Mouse (Mus musculus) embryonic facial prominence, embryonic 13.5 days (tissue): ENCODE measurements around the gene Pigw. TPM values are rescaled to one million over a fixed set of nuclear protein-coding genes. Genes with fewer than 3 reads are reported as not detected.
"Not testable (repeated sequence)": the region's sequence is repeated elsewhere in the genome, so short reads cannot be mapped to it uniquely, and the experiment has no call there.

ENCODE experiments used
- ATAC-seq: fragments of 200-750 bp; cut with Nextera tagmentation; 2 replicates; pipeline ENCODE4 v1.8.0; 2017; ENCODE audit warnings: low read depth; ENCODE audit not compliant: insufficient number of reproducible peaks, insufficient read depth, low FRiP score, low TSS enrichment
- H3K27ac ChIP-seq: fragments of 300-500 bp; sonication (generic); 2 replicates; pipeline ENCODE4 v1.5.1; 2015; ENCODE audit warnings: moderate library complexity, mild to moderate bottlenecking, inconsistent platforms
- H3K27me3 ChIP-seq: fragments of 300-500 bp; sonication (generic); 2 replicates; pipeline ENCODE4 v1.6.1; 2015; ENCODE audit warnings: mild to moderate bottlenecking, inconsistent platforms
- H3K36me3 ChIP-seq: fragments of 300-500 bp; sonication (generic); 2 replicates; pipeline ENCODE4 v1.6.1; 2015; ENCODE audit warnings: mild to moderate bottlenecking, inconsistent platforms
- H3K4me1 ChIP-seq: fragments of 300-500 bp; sonication (generic); 2 replicates; pipeline ENCODE4 v1.6.1; 2015; ENCODE audit warnings: inconsistent platforms
- H3K4me2 ChIP-seq: fragments of 300-500 bp; sonication (generic); 2 replicates; pipeline ENCODE4 v1.6.1; 2015; ENCODE audit warnings: moderate library complexity, mild to moderate bottlenecking, inconsistent platforms
- H3K4me3 ChIP-seq: fragments of 300-500 bp; sonication (generic); 2 replicates; pipeline ENCODE4 v1.5.1; 2015; ENCODE audit warnings: mild to moderate bottlenecking, inconsistent platforms
- H3K9ac ChIP-seq: fragments of 300-500 bp; sonication (generic); 2 replicates; pipeline ENCODE4 v1.6.1; 2015; ENCODE audit warnings: mild to moderate bottlenecking, inconsistent platforms
- H3K9me3 ChIP-seq: fragments of 300-500 bp; sonication (generic); 2 replicates; pipeline ENCODE4 v1.6.1; 2016; ENCODE audit warnings: inconsistent platforms
- WGBS: fragments of 180-500 bp; shearing (Covaris S2); methylation state at CpG from one replicate; pipeline ENCODE4 v1.1.7; 2015; ENCODE audit warnings: mixed read lengths; 5-methylcytosine and 5-hydroxymethylcytosine counted together
- polyA plus RNA-seq: library from polyadenylated mRNA; unstranded; fragments of >200 nt; fragmentation: Nextera tagmentation; extraction: Ambion mirVana; gene quantifications from 2 replicates; pipeline ENCODE4 v1.2.1, GENCODE M21; 2015

Gene Pigw
- polyA plus RNA-seq, 1 experiment from 2014 or later = 1.5 TPM

DNA sequence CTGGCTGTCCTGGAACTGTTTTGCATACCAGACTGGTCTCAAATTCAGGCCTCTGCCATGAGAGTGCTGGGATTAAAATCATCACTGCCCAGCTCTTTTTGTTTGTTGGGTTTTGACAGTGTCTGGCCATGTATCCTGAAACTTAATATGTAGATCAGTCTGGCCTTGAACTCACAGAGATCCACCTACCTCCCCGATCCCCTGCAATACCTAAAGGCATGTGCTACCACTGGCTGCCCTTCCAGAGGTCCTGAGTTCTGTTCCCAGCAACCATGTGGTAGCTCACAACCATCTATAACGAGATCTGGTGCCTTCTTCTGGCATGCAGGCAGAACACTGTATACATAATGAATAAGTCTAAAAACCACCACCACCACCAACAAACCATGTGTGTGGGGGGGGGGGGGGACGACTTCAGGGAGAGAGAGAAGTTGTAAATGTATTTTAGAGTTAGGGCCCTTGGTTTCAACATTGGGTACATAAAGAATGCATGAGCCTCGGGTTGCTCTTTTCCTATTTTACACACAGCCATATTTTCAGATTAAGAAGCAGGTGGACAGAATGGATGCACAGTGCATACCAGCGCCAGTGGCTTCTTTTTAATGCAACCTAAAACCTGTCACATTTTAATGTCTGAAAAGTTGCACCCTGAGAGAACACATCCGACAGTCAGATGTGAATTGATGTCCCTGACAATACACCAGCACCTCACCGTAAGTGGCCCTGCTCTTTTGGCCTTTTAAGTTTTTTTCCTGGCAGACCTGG lies 896 bp downstream of the Pigw start:
- H3K9ac ChIP-seq = peak overlapping the region; percentile 86
- H3K27ac ChIP-seq = peak overlapping the region; percentile 93
- H3K4me1 ChIP-seq = peaks cover 14% of the 10 kb centered on the region
- H3K36me3 ChIP-seq = peaks cover 21% of the 10 kb centered on the region
- H3K27me3 ChIP-seq = no peaks in the 10 kb centered on the region
- ATAC-seq = no peak
- no peaks in the 10 kb centered on the region for H3K9me3 ChIP-seq
- 24% methylated on average over 6 of the region's 7 CpGs for WGBS
- peak overlapping the region; percentile 84 for H3K4me3 ChIP-seq
- H3K4me2 ChIP-seq = peak overlapping the region; percentile 94

DNA sequence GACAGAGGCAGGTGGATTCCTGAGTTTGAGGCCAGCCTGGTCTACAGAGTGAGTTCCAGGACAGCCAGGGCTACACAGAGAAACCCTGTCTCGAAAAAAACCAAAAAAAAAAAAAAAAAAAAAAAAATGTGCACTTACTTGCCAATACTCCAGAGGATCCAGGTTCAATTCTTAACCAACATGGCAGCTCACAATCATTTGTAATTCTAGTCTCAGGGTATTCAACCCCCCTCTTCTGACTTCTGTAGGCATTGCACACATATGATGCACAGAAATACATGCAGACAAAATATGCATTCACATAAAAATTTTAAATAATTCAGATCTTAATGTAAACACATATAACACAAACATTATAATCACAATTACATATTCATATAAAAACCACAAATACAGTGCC lies 4.1 kb downstream of the Pigw start:
- not testable (repeated sequence) for H3K4me2 ChIP-seq, H3K4me3 ChIP-seq, H3K9ac ChIP-seq, ATAC-seq, H3K36me3 ChIP-seq, H3K27me3 ChIP-seq, H3K9me3 ChIP-seq, H3K27ac ChIP-seq, H3K4me1 ChIP-seq
- 67% methylated on average over 1 of the region's 1 CpGs for WGBS

DNA sequence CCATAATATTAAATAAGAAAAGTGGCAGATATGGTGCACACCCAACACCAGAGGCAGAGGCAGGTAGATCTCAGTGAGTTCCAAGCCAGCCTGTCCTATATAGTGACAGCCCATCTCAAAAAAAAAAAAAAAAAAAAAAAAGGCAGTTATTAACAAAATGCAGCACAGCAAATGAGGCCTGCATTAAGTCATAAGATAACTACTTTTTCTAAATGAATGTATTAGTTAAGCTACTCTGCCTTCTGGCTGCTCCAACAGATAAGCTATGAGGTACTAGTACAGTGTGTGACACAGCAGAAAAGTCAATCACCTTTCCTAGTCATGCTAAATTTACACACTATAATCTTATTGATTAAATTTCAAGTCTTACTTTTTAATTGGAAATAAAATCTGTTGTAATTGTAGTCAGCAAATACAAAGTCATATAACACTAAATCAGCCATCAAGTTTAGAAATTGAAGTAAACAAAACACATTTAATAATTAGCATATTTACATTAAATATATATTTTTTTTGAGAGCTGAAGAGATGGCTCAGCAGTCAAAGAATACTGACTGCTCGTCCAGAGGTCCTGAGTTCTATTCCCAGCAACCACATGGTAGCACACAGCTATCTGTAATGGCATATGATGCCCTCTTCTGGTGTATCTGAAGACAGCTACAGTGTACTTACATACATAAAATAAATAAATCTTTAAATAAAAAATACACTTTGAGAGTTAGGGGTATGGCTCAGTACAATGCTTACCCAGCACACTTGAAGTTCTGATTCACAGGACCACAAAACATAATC lies 6.8 kb downstream of the Pigw start:
- no peaks in the 10 kb centered on the region for H3K27me3 ChIP-seq
- no peak overlapping the region for H3K27ac ChIP-seq
- ATAC-seq = no peak
- peaks cover 6% of the 10 kb centered on the region; the same call in 1 of the 2 replicates for H3K36me3 ChIP-seq
- H3K4me3 ChIP-seq = no peak overlapping the region
- H3K9ac ChIP-seq = no peak overlapping the region
- WGBS = 79% methylated on average over 1 of the region's 1 CpGs
- peaks cover 3% of the 10 kb centered on the region for H3K4me1 ChIP-seq
- H3K9me3 ChIP-seq = no peaks in the 10 kb centered on the region
- H3K4me2 ChIP-seq = no peak overlapping the region

DNA sequence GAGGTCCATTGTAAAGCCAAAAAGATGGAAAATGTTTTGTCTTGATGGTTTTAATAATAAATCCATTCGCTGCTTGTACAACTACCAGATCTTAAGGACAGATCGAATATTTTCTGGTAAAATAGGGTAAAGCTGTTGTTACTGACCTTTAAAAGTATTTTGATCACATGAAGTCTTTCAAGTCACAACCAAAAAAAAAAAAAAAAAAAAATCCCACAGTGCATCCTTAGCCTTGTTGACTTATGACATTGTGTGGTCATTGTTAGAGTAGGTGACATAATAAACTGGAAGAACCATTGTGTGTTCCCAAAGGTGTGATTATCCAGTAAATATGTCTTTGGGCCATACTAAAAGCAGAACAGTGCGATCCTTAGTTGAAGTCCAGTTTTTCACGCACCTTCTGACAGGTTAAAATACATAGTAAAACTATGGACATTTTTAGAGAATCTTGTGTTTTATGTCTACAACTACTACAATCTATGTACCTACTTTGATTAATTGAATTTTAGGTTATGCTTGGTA lies 8.5 kb downstream of the Pigw start:
- Histone ChIP-seq H3K4me1 (peaks cover 11% of the 10 kb centered on the region), H3K9ac (peak overlapping the region; percentile 94), H3K27me3 (no peaks in the 10 kb centered on the region), H3K36me3 (no peaks in the 10 kb centered on the region), H3K4me2 (peak overlapping the region; percentile 73), H3K9me3 (no peaks in the 10 kb centered on the region), H3K27ac (peak overlapping the region; percentile 99), H3K4me3 (peak overlapping the region; percentile 94)
- no peak for ATAC-seq
- 79% methylated on average over 4 of the region's 4 CpGs for WGBS

DNA sequence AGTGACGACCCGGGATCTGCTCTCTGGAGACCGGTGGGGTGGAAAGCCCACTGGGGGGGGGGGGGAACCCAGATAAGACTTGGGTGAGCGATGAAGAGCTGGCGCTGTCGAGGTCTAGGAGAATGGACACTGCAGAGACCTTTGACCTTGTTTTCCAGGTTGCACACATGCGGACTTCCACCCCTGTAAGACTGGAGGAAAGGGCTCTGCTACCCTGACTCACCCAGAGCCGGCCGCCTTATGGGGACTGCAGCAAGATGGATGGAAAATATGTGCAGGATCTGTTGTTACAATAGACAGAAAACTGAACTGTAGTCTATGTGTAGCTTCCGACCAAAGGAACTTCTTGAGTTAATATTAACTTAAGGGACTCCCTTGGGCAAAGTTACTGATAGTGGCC lies 9.0 kb downstream of the Pigw start:
- ATAC-seq = no peak; the same call in none of the 2 replicates
- no peaks in the 10 kb centered on the region for H3K9me3 ChIP-seq
- H3K4me3 ChIP-seq = peak overlapping the region; percentile 94
- H3K27ac ChIP-seq = peak overlapping the region; percentile 99
- peaks cover 11% of the 10 kb centered on the region for H3K4me1 ChIP-seq
- H3K36me3 ChIP-seq = no peaks in the 10 kb centered on the region
- H3K27me3 ChIP-seq = no peaks in the 10 kb centered on the region
- H3K4me2 ChIP-seq = peak overlapping the region; percentile 73
- peak overlapping the region; percentile 94 for H3K9ac ChIP-seq
- 2% methylated on average over 10 of the region's 10 CpGs for WGBS

DNA sequence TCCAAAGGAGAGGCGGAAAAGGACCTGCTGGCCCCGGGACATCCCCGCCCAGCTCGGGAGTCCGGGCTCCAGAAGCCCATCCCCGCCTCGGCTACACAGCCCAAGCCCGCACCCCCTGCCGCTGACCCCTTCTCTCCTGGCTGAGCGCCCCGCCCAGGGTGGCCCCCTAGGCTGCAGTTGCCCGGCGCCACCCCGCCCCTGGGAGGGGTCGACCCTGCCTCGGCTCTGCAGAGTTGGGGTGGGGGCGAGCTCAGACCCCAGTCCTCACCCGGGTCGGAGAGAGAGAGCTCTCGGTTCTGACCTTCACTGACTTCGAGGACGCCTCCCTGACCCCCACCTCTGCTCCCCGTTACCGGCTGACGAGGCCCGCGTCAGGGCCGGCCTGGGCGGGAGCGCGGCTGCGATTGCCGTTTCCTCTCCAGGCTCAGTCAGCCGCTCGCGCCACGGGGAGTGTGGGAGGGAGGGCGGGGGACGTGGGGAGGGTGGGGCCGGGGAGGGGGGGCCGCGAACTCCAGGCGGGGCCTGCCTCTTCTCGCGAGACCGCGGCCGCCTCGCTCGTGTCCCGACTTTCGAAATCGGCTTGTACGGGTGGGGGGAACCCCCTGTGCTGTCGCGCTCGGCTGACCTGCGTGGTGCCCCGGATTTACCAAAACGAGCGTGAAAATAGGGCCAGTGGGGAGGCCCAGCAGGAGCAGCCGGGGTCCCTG lies 9.6 kb downstream of the Pigw start, which contains the start of gene Ggnbp2:
Gene Ggnbp2 (minus strand): TSS at position 481 of the 707 bp plus-strand sequence.
- under 1% methylated on average over 45 of the region's 62 CpGs for whole genome bisulfite sequencing
- ATAC-seq = peak; percentile 91
- Histone ChIP-seq H3K4me1 (peaks cover 13% of the 10 kb centered on the region), H3K36me3 (no peaks in the 10 kb centered on the region), H3K27me3 (no peaks in the 10 kb centered on the region), H3K27ac (peak within 1 kb of the TSS; percentile 99), H3K9ac (peak within 1 kb of the TSS; percentile 94), H3K4me3 (peak within 1 kb of the TSS; percentile 94), H3K9me3 (no peaks in the 10 kb centered on the region), H3K4me2 (peak within 1 kb of the TSS; percentile 74)

DNA sequence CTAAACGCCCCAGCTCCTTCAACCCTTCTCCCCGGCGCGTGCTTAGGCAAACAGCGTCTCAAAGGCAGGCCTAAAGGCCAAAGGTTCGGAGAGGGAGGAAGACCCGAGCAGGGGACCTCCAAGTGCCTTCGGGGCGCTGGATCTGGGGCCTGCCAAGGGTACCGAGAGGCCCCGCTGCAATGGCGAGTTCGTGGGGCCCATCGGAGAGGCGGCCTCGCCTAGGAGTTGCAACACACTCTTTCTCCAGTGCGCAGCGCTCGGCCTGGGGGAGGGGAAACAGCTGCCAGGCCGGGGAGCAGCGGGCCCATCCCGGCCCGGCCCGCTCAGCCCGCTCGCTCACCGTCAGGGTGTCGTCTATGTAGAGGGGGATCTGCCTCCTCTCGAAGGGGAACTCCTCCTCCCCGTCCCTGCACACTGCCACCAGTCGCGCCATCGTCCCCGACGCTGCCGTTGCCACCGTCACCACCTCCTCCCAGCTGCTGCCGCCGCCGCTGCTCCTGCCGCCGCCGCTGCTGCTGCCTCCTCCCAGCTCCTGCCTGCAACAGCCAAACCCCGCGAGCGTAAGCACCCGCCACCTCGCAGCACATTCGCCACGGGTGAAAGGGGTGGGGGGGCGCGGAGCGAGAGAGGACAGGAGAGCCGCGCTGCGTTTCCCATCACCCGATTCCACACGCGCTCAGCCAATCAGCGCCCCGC lies 10.4 kb downstream of the Pigw start:
- Histone ChIP-seq H3K27me3 (no peaks in the 10 kb centered on the region), H3K9ac (peak overlapping the region; percentile 94), H3K4me2 (peak overlapping the region; percentile 74), H3K4me3 (peak overlapping the region; percentile 94), H3K27ac (peak overlapping the region; percentile 99), H3K4me1 (peaks cover 14% of the 10 kb centered on the region), H3K9me3 (no peaks in the 10 kb centered on the region), H3K36me3 (no peaks in the 10 kb centered on the region)
- 0% methylated on average over 50 of the region's 61 CpGs for WGBS
- ATAC-seq = peak; percentile 83

DNA sequence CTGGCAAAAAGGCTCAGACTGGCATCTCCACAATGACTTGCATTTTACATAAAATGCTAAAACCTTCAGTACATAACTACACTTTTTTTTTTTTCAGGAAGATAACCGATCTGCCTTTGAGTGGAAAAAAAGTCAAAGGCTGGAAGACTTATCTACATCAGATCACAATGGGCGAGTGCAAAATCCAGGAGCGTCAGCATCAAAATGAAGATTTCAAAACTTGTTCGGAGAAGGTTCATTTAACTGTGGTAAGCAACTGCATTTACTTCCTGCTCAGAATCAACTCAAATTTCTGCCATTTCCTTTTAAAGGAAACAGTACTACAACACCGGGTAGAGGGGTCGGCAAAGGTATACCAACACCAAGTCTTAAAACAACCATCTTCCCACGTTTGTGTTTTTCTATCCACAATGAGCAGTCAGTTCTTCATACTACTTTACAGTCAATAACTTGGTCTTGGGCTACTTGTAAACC lies 11.3 kb downstream of the Pigw start:
- Histone ChIP-seq H3K36me3 (no peaks in the 10 kb centered on the region), H3K27me3 (no peaks in the 10 kb centered on the region), H3K9ac (peak overlapping the region; percentile 94), H3K4me3 (peak overlapping the region; percentile 94), H3K4me2 (peak overlapping the region; percentile 74), H3K9me3 (no peaks in the 10 kb centered on the region), H3K4me1 (peaks cover 14% of the 10 kb centered on the region), H3K27ac (peak overlapping the region; percentile 99; the same call in 1 of the 2 replicates)
- no peak for ATAC-seq
- WGBS = 11% methylated on average over 7 of the region's 7 CpGs

DNA sequence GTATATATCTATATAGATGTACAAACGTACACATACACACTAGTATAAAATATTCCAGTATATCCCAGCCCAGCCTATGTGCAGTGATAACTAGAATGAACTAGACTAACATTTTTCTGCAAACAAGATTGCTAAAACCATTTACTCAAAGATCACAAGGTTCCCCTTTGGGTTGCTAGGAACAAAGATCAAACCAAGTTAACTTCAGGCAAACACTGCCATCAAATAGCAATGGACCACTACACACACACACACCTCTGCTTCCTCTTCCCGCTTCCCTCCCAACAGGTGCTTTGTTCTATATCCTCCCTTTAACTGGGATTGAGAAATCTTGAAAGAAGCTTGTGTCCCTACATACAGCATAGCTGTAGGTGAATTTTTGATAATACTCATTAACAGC lies 12.5 kb downstream of the Pigw start:
- H3K36me3 ChIP-seq = no peaks in the 10 kb centered on the region
- no peak overlapping the region for H3K27ac ChIP-seq
- H3K4me2 ChIP-seq = 0 out of 2 replicates have a peak overlapping the region, but pooled peaks have one; percentile 0
- no peaks in the 10 kb centered on the region for H3K27me3 ChIP-seq
- H3K9me3 ChIP-seq = no peaks in the 10 kb centered on the region
- no peak overlapping the region for H3K4me3 ChIP-seq
- WGBS = 92% methylated on average over 2 of the region's 2 CpGs
- H3K4me1 ChIP-seq = peaks cover 14% of the 10 kb centered on the region
- no peak overlapping the region for H3K9ac ChIP-seq
- ATAC-seq = no peak

DNA sequence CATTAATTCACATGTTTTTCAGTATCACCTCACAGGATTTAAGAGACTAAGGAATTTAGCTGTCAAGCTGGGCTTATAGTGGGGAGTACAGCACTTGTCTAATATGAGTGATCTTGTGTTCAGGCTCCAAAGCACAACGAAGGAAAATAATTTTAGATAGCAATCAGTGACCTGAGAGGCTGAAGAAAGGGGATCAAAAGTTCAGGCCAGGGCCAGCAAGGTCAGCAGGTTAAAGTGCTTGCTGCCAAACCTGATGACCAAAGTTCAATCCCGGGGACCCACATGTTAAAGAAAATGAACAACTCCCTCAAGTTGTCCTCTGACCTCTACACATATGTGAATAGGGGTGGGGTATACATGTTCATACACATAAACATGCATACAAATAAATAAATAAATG lies 14.8 kb downstream of the Pigw start:
- no peak overlapping the region for H3K9ac ChIP-seq
- peaks cover 14% of the 10 kb centered on the region for H3K4me1 ChIP-seq
- no peak for ATAC-seq
- 44% methylated on average over 2 of the region's 2 CpGs for WGBS
- H3K4me3 ChIP-seq = no peak overlapping the region
- no peaks in the 10 kb centered on the region for H3K9me3 ChIP-seq
- no peaks in the 10 kb centered on the region for H3K27me3 ChIP-seq
- H3K36me3 ChIP-seq = peaks cover 15% of the 10 kb centered on the region
- H3K4me2 ChIP-seq = no peak overlapping the region
- H3K27ac ChIP-seq = no peak overlapping the region

DNA sequence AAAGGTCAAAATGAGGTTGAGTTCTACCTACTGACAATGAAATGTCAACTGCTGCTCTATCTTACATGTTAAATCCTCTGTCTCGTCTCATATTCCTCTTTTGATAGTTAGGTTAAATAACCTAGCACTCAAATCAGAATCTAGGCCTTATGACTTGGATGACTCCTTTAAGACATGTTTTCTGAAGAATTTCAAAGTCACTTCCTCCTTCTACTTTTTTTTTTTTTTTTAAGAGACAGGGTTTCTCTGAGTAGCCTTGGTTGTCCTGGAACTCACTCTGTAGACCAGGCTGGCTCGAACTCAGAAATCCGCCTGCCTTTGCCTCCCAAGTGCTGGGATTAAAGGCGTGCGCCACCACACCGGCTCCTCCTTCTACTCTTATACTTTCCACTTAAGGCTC lies 24.8 kb downstream of the Pigw start:
- no peaks in the 10 kb centered on the region for H3K27me3 ChIP-seq
- no peak overlapping the region for H3K27ac ChIP-seq
- H3K36me3 ChIP-seq = peaks cover 70% of the 10 kb centered on the region
- 92% methylated on average over 6 of the region's 6 CpGs for WGBS
- no peak for ATAC-seq
- no peaks in the 10 kb centered on the region for H3K4me1 ChIP-seq
- no peak overlapping the region for H3K4me3 ChIP-seq
- H3K9me3 ChIP-seq = no peaks in the 10 kb centered on the region
- no peak overlapping the region for H3K9ac ChIP-seq
- H3K4me2 ChIP-seq = no peak overlapping the region
